Mouse (Mus musculus) heart, embryonic 13.5 days (tissue): ENCODE measurements around the gene Gpbp1l1. TPM values are rescaled to one million over a fixed set of nuclear protein-coding genes. Genes with fewer than 3 reads are reported as not detected.

Experiments
- ATAC-seq: fragments of 200-750 bp; cut with Nextera tagmentation; 2 replicates; pipeline ENCODE4 v1.8.0; 2017; ENCODE audit warnings: moderate TSS enrichment; ENCODE audit not compliant: insufficient number of reproducible peaks, low FRiP score, low TSS enrichment; ENCODE audit errors: extremely low read depth
- H3K27ac ChIP-seq: fragments of 300-500 bp; sonication (generic); replicated peaks from 2 replicates; pipeline ENCODE4 v1.5.1; 2015; ENCODE audit warnings: moderate library complexity, mild to moderate bottlenecking, inconsistent platforms
- H3K27me3 ChIP-seq: fragments of 300-500 bp; sonication (generic); replicated peaks from 2 replicates; pipeline ENCODE4 v1.6.1; 2015; ENCODE audit warnings: mild to moderate bottlenecking, inconsistent platforms
- H3K36me3 ChIP-seq: fragments of 300-500 bp; sonication (generic); 2 replicates; pipeline ENCODE4 v1.6.1; 2015; ENCODE audit warnings: mild to moderate bottlenecking, inconsistent platforms
- H3K4me1 ChIP-seq: fragments of 300-500 bp; sonication (generic); 2 replicates; pipeline ENCODE4 v1.6.1; 2015; ENCODE audit warnings: inconsistent platforms
- H3K4me2 ChIP-seq: fragments of 300-500 bp; sonication (generic); 2 replicates; pipeline ENCODE4 v1.6.1; 2015; ENCODE audit warnings: inconsistent platforms, mild to moderate bottlenecking, moderate library complexity
- H3K4me3 ChIP-seq: fragments of 300-500 bp; sonication (generic); 2 replicates; pipeline ENCODE4 v1.5.1; 2015; ENCODE audit warnings: moderate library complexity, mild to moderate bottlenecking, inconsistent platforms
- H3K9ac ChIP-seq: fragments of 300-500 bp; sonication (generic); 2 replicates; pipeline ENCODE4 v1.6.1; 2015; ENCODE audit warnings: inconsistent platforms, mild to moderate bottlenecking, moderate library complexity
- H3K9me3 ChIP-seq: fragments of 300-500 bp; sonication (generic); 2 replicates; pipeline ENCODE4 v1.6.1; 2016; ENCODE audit warnings: inconsistent platforms
- WGBS: fragments of 180-500 bp; shearing (Covaris S2); methylation state at CpG from one replicate; pipeline ENCODE4 v1.1.7; 2015; ENCODE audit warnings: mixed read lengths; 5-methylcytosine and 5-hydroxymethylcytosine counted together
- polyA plus RNA-seq: library from polyadenylated mRNA; unstranded; fragments of >200 nt; fragmentation: Nextera tagmentation; extraction: Ambion mirVana; gene quantifications from 2 replicates; pipeline ENCODE4 v1.2.1, GENCODE M21; 2015

Gpbp1l1 gene
- polyA plus RNA-seq, 1 experiment from 2014 or later: 24.4 TPM

DNA sequence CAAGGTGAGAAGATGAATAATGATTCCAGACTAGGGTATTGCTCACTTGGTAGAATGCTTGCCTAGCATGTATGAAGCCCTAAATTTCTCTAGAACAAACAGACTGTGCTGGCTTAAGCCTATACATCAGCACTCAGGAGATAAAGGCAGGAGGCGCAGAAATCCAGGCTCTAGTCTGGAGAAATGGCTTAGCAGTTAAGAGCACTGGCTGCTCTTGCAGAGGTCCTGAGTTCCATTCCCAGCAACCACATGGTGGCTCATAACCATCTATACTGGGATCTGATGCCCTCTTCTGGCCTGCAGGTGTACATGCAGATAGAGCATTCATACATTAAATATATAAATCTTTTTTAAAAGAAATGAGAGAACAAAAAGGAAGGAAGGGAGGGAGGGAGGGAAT lies 84.6 kb downstream of the Gpbp1l1 start:
- Histone ChIP-seq H3K4me1 (peaks cover 19% of the 10 kb centered on the region), H3K27ac (no peak overlapping the region), H3K4me2 (no peak overlapping the region), H3K4me3 (no peak overlapping the region), H3K27me3 (no peaks in the 10 kb centered on the region), H3K9me3 (no peaks in the 10 kb centered on the region), H3K9ac (no peak overlapping the region), H3K36me3 (peaks cover 93% of the 10 kb centered on the region)
- 92% methylated on average over 1 of the region's 1 CpGs for WGBS
- ATAC-seq: no peak

Other genes starting within 250 kb of the Gpbp1l1 start
- 12.8 and 12.9 TPM in 2 replicates for gene Mast2, start 93.5 kb upstream of the Gpbp1l1 start, polyA plus RNA-seq
- 14.3 and 15.6 TPM in 2 replicates for gene Ipp, start 50.1 kb upstream of the Gpbp1l1 start, polyA plus RNA-seq
- gene Tmem69, start 1.7 kb upstream of the Gpbp1l1 start, polyA plus RNA-seq: 24.3 and 24.6 TPM in 2 replicates
- gene Ccdc17, start 39.0 kb downstream of the Gpbp1l1 start, polyA plus RNA-seq: 3.1 and 3.6 TPM in 2 replicates
- gene Nasp, start 70.3 kb downstream of the Gpbp1l1 start, polyA plus RNA-seq: 87.3 and 87.4 TPM in 2 replicates
- 580 and 636 TPM in 2 replicates for gene Akr1a1, start 94.0 kb downstream of the Gpbp1l1 start, polyA plus RNA-seq
- gene Prdx1, start 127.9 kb downstream of the Gpbp1l1 start, polyA plus RNA-seq: 967 and 1,034 TPM in 2 replicates
- gene Mmachc, start 150.7 kb downstream of the Gpbp1l1 start, polyA plus RNA-seq: 33.5 and 35.1 TPM in 2 replicates
- 17.9 and 20.2 TPM in 2 replicates for gene Ccdc163, start 150.9 kb downstream of the Gpbp1l1 start, polyA plus RNA-seq
- 3.0 and 3.2 TPM in 2 replicates for gene Tesk2, start 163.3 kb downstream of the Gpbp1l1 start, polyA plus RNA-seq
- gene Toe1, start 250.0 kb downstream of the Gpbp1l1 start, polyA plus RNA-seq: 19.8 and 21.1 TPM in 2 replicates